Mouse (Mus musculus): ENCODE results near the gene Iqcb1.
"Not testable (repeated sequence)": the region's sequence is repeated elsewhere in the genome, so short reads cannot be mapped to it uniquely, and the experiment has no call there.

Gene Iqcb1

DNA sequence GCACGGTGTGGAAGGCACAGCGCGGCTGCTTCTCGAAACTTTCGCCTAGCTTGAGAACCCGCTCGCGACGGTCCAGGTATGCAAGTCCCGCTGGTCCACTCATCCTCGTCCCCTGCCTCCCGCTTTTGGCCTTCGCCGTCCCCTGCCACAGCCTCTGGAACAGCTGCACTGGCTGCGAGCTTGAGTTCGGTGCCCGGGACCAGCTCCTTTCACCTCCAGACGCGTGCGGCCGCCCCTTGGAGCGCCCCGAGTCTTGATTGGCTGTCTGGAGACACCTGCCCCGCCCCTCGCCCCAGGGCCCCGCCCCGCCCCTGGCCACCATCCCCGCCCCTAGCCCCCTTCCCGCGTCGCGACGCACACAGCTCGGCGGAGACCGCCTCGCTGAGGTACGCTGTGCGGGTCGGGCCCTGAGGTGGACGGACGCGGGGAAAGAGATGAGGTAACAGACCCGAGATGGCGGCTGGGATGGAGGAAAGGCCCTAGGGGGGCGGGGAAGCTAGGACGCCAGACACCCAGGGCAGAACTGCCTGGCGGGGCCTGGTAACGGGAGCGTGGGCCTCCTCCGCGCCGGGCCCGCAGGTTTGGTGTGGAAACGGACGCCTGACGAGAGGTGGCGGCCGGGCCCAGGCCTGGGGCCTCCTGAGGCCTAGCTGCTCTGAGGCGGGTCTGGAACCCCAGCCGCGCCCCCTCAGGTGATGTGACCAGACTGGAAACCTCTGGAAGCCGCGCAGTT lies at the start of gene Iqcb1:
Gene Iqcb1 (plus strand): TSS at position 332 of the 733 bp plus-strand sequence.
- peak; percentile 80 for DNase-seq (ENCODE audit: low spot score)

GRCm38 (mm10) chr16:36784146-36784545 lies 44.0 kb upstream of the Iqcb1 start:
- DNase-seq (ENCODE audit: low spot score): no peak

- DNase-seq (ENCODE audit: low spot score): no peak
These were observed 43.4 kb upstream of the Iqcb1 start, which contains the start of gene Slc15a2 for GRCm38 (mm10) chr16:36784594-36785313. Gene Slc15a2, minus strand, starts transcription at chr16:36784962.

- no peak for DNase-seq (ENCODE audit: low spot score)
These were observed 41.7 kb upstream of the Iqcb1 start for GRCm38 (mm10) chr16:36786466-36786865.

- DNase-seq (ENCODE audit: low spot score): no peak
These were observed 38.0 kb upstream of the Iqcb1 start for GRCm38 (mm10) chr16:36790166-36790565.

DNA sequence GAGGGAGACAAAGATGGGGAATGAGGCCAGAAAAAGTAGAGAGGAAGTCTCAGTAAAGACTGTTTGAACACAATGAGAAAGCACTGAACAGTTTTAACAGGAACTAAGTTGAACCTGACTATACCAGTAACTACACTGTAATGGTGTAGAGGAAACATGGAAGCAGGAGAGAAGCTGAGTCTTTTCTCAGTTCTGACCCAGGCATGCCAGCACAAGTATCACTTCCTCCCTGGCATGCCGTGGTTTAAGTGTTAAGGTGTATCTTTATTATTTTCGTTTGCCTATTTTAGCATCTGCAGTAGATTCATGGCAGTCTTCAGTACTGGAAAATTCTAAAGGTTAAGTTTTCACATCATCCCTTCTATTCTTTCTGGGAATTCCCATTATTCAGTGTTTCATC lies 33.2 kb upstream of the Iqcb1 start:
- no peak for DNase-seq (ENCODE audit: low spot score)

GRCm38 (mm10) chr16:36798334-36798733 lies 29.9 kb upstream of the Iqcb1 start:
- no peak for DNase-seq (ENCODE audit: low spot score)

GRCm38 (mm10) chr16:36802361-36802760 lies 25.8 kb upstream of the Iqcb1 start:
- no peak for DNase-seq (ENCODE audit: low spot score)

DNA sequence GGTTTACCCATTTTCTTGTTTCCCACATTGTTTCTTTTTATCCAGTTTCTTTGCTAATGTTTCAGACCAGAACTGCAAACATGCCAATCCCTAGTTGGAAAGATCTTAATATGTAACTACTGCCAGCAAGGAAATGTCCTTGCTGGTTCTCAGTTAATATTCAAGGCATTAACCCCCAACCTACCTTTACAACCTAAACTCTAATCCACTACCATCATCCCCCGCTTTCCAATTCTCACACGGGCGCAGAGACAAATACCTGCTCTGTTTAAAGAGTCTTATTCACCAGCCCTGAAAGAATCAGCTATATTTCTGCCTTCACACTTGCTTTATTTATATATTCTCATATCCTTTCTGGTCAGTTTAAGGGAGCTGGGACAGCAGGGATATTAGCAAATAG lies 19.6 kb upstream of the Iqcb1 start:
- no peak for DNase-seq (ENCODE audit: low spot score)

DNA sequence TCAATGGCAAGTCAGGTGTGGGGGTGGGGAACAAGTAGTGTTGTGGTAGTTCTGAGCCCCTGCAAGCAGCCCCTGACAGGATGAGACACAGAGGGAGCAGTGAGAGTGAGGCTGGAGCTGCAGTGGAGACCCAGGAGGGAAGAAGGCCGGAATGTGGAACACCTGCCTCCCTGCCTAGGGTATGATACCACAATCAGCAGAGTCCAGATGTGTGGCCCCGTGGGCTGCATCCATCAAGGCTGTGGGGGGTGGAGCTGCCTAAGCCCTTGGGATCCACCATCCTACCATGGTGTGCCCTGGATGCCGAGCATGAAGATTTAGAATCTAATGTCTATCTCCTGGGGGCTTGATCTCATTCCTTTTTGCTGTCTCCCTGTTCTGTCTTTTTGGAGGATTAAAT lies 14.5 kb upstream of the Iqcb1 start:
- peak; percentile 10 for DNase-seq (ENCODE audit: low spot score)

- no peak for DNase-seq (ENCODE audit: low spot score)
These were observed 11.3 kb upstream of the Iqcb1 start for GRCm38 (mm10) chr16:36816916-36817315.

DNA sequence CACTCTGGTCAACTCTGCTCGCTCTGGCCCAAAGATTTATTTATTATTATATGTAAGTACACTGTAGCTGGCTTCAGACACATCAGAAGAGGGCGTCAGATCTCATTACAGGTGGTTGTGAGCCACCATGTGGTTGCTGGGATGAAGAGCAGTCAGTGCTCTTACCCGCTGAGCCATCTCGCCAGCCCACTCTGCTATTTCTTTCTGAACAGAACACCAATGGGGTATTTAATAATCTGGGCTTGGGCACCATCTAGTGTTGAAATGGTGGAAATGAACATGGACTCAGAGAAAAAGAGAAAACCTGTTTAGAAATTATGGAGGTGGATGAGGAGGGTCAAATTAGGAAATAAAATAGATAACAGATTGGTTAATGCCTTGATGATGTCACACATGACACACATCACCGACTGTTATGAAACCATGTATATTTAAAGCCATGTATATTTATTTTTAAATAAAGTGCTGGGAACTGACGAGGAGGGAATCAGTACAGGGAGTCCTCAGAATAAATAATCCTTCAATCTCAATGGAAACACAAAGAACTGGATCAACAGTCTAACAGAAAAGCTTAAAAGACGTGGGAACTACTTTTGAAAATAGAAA lies 10.8 kb upstream of the Iqcb1 start:
- DNase-seq (ENCODE audit: low spot score): peak; percentile 65

DNA sequence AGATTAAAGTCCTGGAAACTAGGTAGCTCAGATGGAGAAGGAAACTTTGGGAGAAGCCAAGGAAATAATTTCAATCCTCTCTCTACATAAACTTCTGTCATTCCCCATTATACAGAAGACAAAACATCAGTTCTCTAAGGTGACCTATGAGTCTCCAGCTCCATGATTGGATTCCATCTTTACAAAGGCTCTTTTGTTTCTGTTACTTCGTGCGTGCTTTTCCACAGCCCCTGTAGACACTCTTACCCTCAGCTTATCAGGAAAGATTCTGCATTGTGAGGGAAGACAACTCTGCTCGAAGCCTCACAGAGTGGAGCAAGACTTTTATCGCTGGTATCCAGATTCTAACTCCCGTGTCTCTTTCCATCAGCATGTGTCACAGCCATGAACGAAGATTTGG lies 8.2 kb upstream of the Iqcb1 start:
- no peak for DNase-seq (ENCODE audit: low spot score)

- DNase-seq (ENCODE audit: low spot score): no peak
These were observed 7.4 kb upstream of the Iqcb1 start for GRCm38 (mm10) chr16:36820747-36821146.

DNA sequence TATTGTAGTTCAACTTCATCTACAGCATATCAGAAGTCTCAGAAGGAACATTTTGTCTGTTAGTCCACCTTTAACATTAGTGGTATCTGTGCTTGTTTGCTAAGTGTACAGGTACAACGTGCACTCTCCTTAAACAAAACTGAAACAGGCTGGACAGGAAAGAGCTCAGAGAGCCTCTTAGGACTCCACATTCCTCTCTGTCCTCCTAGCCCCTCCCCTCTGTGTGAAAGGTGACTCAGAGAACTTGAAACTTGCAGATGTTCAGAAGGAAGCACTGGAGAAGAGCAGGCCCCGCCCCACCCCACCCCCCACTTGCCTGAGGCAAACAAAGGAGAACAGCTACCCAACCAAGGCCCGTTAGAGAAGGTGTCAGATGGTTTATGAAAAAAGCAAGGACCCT lies 6.7 kb upstream of the Iqcb1 start:
- DNase-seq (ENCODE audit: low spot score): peak; percentile 16

GRCm38 (mm10) chr16:36827611-36828053 lies 553 bp upstream of the Iqcb1 start:
- DNase-seq (ENCODE audit: low spot score): no peak

DNA sequence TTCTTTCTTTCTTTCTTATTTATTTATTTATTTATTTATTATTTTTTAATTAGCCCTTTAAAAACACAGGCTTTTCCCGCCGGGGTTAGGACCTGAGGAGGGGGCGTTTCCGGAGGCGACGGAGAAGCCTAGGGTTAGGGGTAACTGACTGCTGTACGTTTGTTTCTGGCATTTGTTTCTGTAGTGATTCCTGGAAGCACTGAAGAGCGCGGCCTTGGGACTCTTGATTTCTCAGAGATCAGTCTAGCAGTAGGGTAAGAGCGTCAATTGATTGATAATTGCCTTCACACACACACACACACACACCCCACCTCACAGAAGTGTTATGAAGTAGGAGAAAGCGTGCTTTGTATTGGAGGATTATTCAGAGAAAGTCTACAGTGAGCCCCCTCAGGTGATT lies 635 bp downstream of the Iqcb1 start:
- DNase-seq (ENCODE audit: low spot score): peak; percentile 9

DNA sequence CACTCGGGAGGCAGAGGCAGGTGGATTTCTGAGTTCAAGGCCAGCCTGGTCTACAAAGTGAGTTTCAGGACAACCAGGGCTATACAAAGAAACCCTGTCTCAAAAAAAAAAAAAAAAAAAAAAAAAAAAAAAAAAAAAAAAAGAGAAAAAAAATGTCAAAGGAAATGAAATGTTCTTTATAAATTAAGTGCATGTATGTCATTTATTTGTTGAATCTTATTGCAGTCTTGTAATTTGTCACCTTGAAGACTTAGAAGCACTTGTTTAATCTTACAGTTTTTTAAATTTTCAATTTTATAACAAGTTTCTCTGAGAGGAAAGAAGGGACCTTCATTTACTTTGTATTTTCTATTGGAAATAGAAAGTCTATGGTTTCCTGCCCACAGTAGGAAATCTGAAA lies 18.7 kb downstream of the Iqcb1 start:
- not testable (repeated sequence) for DNase-seq (ENCODE audit: low spot score)

DNA sequence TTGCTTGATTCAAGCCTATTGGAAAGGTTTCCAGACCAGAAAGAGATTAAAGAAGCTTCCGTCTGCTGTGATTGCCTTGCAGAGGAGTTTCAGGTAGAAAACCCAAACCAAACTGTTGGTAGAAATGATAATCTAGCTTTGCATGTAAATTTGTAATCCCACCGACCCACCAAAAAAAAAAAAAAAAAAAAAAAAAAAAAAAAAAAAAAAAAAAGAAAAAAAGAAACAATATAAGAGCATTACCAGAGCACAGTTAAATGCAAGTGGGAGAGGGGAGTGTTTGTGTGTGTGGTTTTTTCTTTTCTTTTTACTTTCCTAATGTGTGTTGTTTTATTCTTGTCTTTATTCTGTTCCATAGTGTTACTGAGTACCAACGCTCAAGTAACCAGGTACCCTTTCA lies 23.0 kb downstream of the Iqcb1 start:
- DNase-seq (ENCODE audit: low spot score): no peak

DNA sequence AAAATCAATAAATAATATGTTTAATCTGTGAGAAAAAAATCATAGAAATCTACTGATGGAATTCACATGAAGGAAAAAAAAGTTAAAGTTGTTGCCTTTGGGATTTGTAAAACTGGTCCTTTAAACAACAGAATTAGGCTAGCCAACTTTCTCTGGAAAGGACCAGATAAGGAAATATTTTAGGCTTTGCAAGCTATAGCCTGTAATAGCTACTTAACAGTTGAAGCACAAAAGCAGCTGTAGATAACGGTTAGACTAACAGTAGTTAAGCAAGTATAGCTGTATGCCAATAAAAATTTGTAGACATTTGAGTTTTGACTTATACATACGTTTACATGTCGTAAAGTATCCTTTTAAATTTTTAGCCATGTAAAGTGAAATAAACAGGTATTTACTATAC lies 35.4 kb downstream of the Iqcb1 start:
- DNase-seq (ENCODE audit: low spot score): no peak

DNA sequence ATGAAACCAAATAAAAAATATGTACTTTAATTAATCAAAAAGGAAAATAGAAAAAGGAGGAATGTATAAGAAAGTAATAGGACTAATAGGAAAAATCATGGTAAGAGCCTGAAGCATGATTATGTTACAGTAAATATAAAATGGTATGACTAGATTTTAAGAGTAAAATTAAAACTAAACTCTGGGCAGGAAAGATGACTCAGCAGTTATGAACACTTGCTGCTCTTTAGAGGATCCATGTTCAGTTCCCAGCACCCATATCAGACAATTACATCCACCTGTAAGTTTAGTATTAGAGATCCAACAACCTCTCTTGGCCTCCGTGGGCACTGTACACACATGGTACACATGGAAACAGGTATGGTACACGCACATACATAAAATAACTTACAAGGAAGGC lies 41.3 kb downstream of the Iqcb1 start:
- no peak for DNase-seq (ENCODE audit: low spot score)

GRCm38 (mm10) chr16:36874583-36875275 lies 46.5 kb downstream of the Iqcb1 start, which contains the start of the genes Eaf2 and Golgb1:
Gene Eaf2, minus strand, starts transcription at chr16:36875003.
Gene Golgb1, plus strand, starts transcription at chr16:36875140.
- DNase-seq (ENCODE audit: low spot score): peak; percentile 99
